Mouse (Mus musculus): ENCODE results near the gene Eftud2.

GRCm38 (mm10) chr11:102810721-102811485 is 69.9 kb downstream of the Eftud2 start:
- TF ChIP-seq TAL1 (IDR thresholded peaks at IDR 0.05; ENCODE audit: low read length) (no peak), GATA1 (IDR thresholded peaks at IDR 0.05; ENCODE audit: low read length) (no peak)
